Mouse (Mus musculus) megakaryocyte-erythroid progenitor cell, adult 5 weeks (primary cell): Measurements from ENCODE around the gene E330014E10Rik. TPM values are rescaled to one million over a fixed set of nuclear protein-coding genes. Genes with fewer than 3 reads are reported as not detected.

Experiments
- polyA plus RNA-seq: library from polyadenylated mRNA; stranded (reverse); fragments of >175 nt; gene quantifications from 2 replicates; pipeline ENCODE4 v1.2.3, GENCODE M21; 2012

E330014E10Rik gene
- polyA plus RNA-seq, result not detected in 2 replicates

GRCm38 (mm10) chr5:95775690-95776089, at the start of gene E330014E10Rik:
E330014E10Rik (plus strand) TSS chr5:95775990.

GRCm38 (mm10) chr5:95736073-95736472, 39.7 kb upstream of the E330014E10Rik start, which contains the start of gene Gm7978:
Gm7978 (minus strand) TSS chr5:95736173.

DNA sequence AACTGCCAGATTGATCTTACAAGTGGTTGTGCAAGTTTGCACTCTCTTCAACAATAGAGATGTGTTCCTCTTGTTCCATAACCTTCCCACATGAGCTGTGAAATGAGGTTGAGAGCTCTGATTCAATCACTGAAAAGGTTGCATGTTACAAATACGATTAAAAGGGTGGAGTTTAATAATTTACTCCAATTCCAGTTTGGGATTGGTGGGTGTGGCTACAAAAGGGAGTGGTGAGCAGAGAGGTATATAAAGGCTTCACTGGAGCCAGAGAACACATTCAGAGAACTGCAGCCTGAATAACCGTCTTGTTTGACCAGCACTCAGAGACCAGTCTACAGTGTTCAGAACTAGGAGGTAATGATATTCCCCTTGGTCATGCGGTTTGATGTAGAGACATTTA, 34.1 kb upstream of the E330014E10Rik start, which contains the start of gene Gm7982:
Gene Gm7982, plus strand, starts transcription at position 301 of the 400 bp plus-strand sequence.

Other genes starting within 250 kb of the E330014E10Rik start
- gene Gm7971, start 181.1 kb upstream of the E330014E10Rik start, polyA plus RNA-seq, result not detected in 2 replicates
- gene Gm7978, start 39.8 kb upstream of the E330014E10Rik start, polyA plus RNA-seq, result not detected in 2 replicates
- not detected in 2 replicates for gene Gm7982, start 34.0 kb upstream of the E330014E10Rik start, polyA plus RNA-seq
- gene Cxcl13, start 181.0 kb downstream of the E330014E10Rik start, polyA plus RNA-seq, result not detected in 2 replicates